In the genomic region with DNA sequence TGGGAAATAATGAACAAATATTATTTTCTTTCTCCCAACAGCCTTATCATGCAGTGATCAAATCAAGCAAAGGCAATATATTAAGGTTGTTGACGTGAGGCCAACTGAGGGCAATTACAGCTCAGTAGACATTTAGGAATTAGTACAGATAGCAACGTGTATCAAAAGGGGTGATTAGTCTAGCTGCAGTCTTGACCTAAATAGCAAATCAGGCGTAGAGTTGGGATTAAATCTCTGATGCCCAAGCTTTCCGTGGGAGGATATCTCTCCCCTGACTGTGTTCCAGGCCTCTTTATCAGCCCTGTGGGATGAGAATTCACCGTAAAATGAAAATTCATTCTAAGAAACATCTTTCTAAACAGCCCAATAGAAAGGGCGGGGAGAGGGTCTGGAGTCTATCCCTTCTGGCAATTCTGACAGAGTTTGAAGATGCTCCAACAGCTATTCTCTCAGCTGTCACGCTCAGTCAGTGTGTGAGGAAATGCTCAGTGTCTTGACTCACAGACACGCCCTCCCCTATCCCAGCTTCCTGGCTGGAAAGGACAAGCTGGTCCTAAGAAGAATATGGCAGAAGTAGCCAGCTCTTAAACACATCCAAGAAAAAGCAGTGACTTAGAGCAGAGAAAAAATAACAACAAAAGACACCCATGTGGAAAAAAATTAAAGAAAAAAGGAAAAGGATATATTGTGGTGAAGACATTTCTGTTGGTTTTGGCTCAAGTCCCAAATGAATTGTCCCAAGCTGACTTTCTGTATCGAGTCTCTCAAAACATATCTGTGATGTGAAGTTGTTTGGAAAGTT, we compare ENCODE assay signal across 18 mouse cellular contexts. TPM values are rescaled to one million over a fixed set of nuclear protein-coding genes. Genes with fewer than 3 reads are reported as not detected.
A peak's percentile ranks its signal among the peaks of the same experiment; 100 is the strongest.
DNase-seq lines count a peak whose midpoint lies in the region; ATAC-seq lines count a peak whose summit lies in the region.
"Had no signal": no experiment of that assay in that cellular context is flagged by ENCODE, and none has a peak within 500 bp of the region (broad histone marks: within the 10 kb centered on the region; RNA-seq: fewer than 3 reads in every experiment).

No protein-coding gene starts in this region.

- no peaks in the 10 kb centered on the region for H3K27me3 ChIP-seq in kidney, embryonic 16.5 days (ENCODE audit: insufficient read depth, low read length)
- H3K27me3 ChIP-seq in forebrain, embryonic 10.5 days (ENCODE audit: poor library complexity, severe bottlenecking): peaks cover 4% of the 10 kb centered on the region; the same call in 1 of the 2 replicates
- H3K27me3 ChIP-seq: embryonic facial prominence, embryonic 15.5 days; Patski; stomach, embryonic 15.5 days had no signal

- no peak overlapping the region for H3K4me2 ChIP-seq in kidney, embryonic 16.5 days (replicated peaks; ENCODE audit: low read depth, low read length)
- H3K4me2 ChIP-seq: embryonic facial prominence, embryonic 15.5 days; stomach, embryonic 15.5 days had no signal

- no peak overlapping the region for H3K4me3 ChIP-seq in kidney, embryonic 16.5 days (ENCODE audit: low read length)
- H3K4me3 ChIP-seq in forebrain, embryonic 10.5 days: no peak overlapping the region
- H3K4me3 ChIP-seq: embryonic facial prominence, embryonic 15.5 days; hindbrain, embryonic 10.5 days; stomach, embryonic 15.5 days had no signal

- no peak overlapping the region for H3K27ac ChIP-seq in kidney, embryonic 16.5 days (ENCODE audit: low read length)
- H3K27ac ChIP-seq in forebrain, embryonic 10.5 days: no peak overlapping the region
- H3K27ac ChIP-seq: embryonic facial prominence, embryonic 15.5 days; hindbrain, embryonic 10.5 days; macrophage; stomach, embryonic 15.5 days had no signal

- H3K4me1 ChIP-seq in kidney, embryonic 16.5 days (ENCODE audit: insufficient read depth, low read length): peaks cover 14% of the 10 kb centered on the region
- peaks cover 4% of the 10 kb centered on the region for H3K4me1 ChIP-seq in forebrain, embryonic 10.5 days
- H3K4me1 ChIP-seq: embryonic facial prominence, embryonic 15.5 days; hindbrain, embryonic 10.5 days; stomach, embryonic 15.5 days had no signal

- no peaks in the 10 kb centered on the region for H3K9me3 ChIP-seq in kidney, embryonic 16.5 days (ENCODE audit: low read length)
- H3K9me3 ChIP-seq in forebrain, embryonic 10.5 days: no peaks in the 10 kb centered on the region
- H3K9me3 ChIP-seq: embryonic facial prominence, embryonic 15.5 days; hindbrain, embryonic 10.5 days; stomach, embryonic 15.5 days had no signal

- DNase-seq in cerebellum, postnatal 25 days: peak; percentile 23 to 53
- peak; percentile 33 for DNase-seq in kidney, postnatal 10 days
- DNase-seq in 416B (ENCODE audit: low read depth): peak; percentile 69
- DNase-seq in urinary bladder, adult 18-20 months (ENCODE audit: low spot score in 2 of 2): no peak
- no peak for DNase-seq in forebrain, embryonic 10.5 days (ENCODE audit: extremely low spot score, low spot score)
- DNase-seq: liver; thymus, postnatal 36 days had no signal

- no peak for ATAC-seq in cerebellum, adult (ENCODE audit: insufficient number of reproducible peaks, low FRiP score, low TSS enrichment)
- no peak for ATAC-seq in kidney, embryonic 16.5 days (ENCODE audit: low FRiP score, low TSS enrichment)
- peak; percentile 29; the same call in 1 of the 2 replicates for ATAC-seq in common myeloid progenitor, adult 5-6 weeks (replicated peaks; ENCODE audit: low read depth, poor library complexity, severe bottlenecking)
- ATAC-seq: CD4-positive, CD25-positive, alpha-beta regulatory T cell, adult 4 months; forebrain, embryonic 16.5 days; intestine, embryonic 16.5 days; Patski had no signal

- H3K36me3 ChIP-seq in kidney, embryonic 16.5 days (ENCODE audit: insufficient read depth, low read length): no peaks in the 10 kb centered on the region
- H3K36me3 ChIP-seq in forebrain, embryonic 10.5 days (replicated peaks): no peaks in the 10 kb centered on the region
- H3K36me3 ChIP-seq: embryonic facial prominence, embryonic 15.5 days; hindbrain, embryonic 10.5 days; stomach, embryonic 15.5 days had no signal

- 56% methylated on average over 9 of the region's 9 CpGs for WGBS in kidney, embryonic 16.5 days
- WGBS in forebrain, embryonic 10.5 days: 85% methylated on average over 9 of the region's 9 CpGs

- no peak overlapping the region for H3K9ac ChIP-seq in kidney, embryonic 16.5 days (replicated peaks; ENCODE audit: low read length)
- H3K9ac ChIP-seq: embryonic facial prominence, embryonic 15.5 days; stomach, embryonic 15.5 days had no signal

RNA-seq across cellular contexts. Expression of gene Rnf150, which starts 4.4 kb away (rescaled TPM):
- 2.0 and 2.4 TPM in 2 replicates for polyA plus RNA-seq in kidney, embryonic 16.5 days (2015; fragmentation: Nextera tagmentation; extraction: Ambion mirVana)
- 3.3 and 6.1 TPM in 2 replicates for total RNA-seq in common myeloid progenitor, adult 5-6 weeks (2017)
- 1.3 and 1.6 TPM in 2 replicates for polyA plus RNA-seq in forebrain, embryonic 10.5 days (2016; fragmentation: Nextera tagmentation; extraction: Ambion mirVana)
- polyA plus RNA-seq: CD4-positive, CD25-positive, alpha-beta regulatory T cell, adult 4 months had no signal

Comparison
In these comparisons a context has a peak if more than half of its experiments do, and no peak if none do; other contexts are left out.
1. DNase-seq: peak in cerebellum, postnatal 25 days (2 of 2), kidney, postnatal 10 days (single experiment) and 416B (single experiment); none in urinary bladder, adult 18-20 months (0 of 2) and forebrain, embryonic 10.5 days (single experiment).